Mouse (Mus musculus) testis, postnatal 10 days (tissue): Measurements from ENCODE around the gene H2-Ob.
A peak's percentile ranks its signal among the peaks of the same experiment; 100 is the strongest.
"Not testable (repeated sequence)": the region's sequence is repeated elsewhere in the genome, so short reads cannot be mapped to it uniquely, and the experiment has no call there.

Experiments
- DNase-seq: peaks from one replicate; pipeline ENCODE4 v3.0.0; 2021; ENCODE audit warnings: low spot score

H2-Ob gene

DNA sequence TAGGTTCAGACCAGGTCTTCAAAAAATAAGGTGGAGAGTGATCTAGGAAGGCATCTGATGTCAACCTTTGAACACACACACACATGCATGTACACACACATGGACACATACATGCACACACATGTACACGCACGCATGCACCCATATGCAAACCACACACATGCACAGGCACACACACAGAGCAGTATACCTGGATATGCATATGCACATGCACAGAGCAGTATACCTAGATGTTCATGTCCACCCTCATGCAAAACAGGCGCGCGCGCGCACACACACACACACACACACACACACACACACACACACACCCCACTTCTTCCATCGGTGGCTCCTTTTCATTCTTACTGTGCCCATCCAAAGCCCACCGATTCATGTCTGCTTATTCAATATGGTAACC, 30.8 kb upstream of the H2-Ob start:
- DNase-seq: peak; percentile 33

DNA sequence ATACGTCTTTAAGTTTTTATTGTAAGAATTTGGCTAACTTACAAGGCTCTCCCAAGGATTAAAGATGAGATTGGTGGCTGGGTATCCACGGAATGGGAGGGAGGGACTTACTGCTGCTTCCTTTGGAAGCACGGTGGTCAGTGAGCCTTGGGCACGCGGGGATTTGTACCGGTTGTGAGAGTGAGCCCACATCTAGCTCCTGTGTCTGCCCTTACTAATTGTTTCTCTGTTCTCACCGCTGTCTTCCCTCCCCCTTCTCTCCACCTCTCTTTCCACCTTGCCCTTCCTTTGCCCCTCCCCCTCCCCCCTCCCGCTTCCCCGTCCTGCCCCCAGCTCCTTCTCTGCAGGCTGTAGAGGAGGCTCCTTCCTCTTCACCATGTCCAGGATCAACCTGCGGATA, 30.3 kb upstream of the H2-Ob start:
- peak; percentile 29 for DNase-seq

DNA sequence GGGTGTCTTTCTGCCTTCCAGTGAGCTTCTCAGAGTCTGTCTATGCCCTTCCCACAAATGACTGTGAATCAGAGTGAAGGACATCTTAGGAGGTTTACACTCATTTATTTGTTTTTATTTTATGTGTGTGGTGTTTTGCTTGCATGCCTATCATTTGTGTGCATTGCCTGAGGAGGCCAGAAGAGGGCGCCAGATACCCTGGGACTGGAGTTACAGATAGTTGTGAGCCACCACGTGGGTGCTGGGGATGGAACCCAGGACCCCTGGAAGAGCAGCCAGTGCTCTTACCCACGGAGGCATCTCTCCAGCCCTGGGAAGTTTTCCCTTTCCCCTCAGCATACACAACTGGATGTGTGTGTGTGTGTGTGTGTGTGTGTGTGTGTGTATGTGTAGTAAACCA, 29.0 kb upstream of the H2-Ob start:
- DNase-seq: peak; percentile 58

DNA sequence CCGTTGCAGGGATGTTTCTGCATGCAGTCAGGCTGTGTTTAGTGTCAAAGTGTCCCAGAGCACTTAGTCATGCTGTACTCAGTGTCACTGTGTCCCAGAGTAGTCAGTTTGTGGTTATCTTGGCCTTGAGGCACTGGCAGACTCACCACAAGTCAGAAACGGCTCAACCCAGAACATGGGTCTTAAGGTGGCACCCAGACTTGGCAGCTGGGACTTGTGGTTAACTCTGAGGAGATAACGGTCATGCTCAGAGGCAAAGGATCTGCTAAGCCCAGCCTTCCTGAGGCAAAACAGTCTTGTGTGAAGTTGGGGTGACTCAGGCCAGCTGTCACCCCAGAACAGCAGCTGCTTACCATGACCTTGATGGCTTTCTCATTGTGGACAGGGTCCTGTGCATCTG, 28.1 kb upstream of the H2-Ob start:
- DNase-seq: peak; percentile 30

DNA sequence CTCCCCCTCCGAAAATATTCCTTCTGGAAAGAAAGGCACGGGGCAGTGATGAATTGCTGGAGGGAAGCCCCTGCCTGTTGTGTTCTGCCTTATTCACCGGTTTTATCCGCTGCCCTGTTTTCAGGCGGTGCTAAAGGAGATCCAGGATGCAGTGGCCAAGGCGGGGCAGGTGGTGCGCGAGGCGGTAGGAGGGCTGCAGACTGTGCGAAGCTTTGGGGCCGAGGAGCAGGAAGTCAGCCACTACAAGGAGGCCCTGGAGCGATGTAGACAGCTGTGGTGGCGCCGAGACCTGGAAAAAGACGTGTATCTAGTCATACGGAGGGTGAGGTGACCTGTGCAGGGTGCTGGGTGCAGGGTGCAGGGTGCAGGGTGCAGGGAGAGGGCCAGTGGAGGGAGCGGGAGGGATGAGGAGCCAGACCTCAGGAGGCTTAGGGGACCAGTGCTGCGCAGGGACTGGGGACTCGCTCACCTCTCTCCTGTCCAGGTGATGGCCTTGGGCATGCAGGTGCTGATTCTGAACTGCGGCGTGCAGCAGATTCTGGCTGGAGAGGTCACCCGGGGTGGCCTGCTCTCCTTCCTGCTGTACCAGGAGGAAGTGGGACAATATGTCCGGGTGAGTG, 26.8 kb upstream of the H2-Ob start:
- DNase-seq: peak; percentile 36

DNA sequence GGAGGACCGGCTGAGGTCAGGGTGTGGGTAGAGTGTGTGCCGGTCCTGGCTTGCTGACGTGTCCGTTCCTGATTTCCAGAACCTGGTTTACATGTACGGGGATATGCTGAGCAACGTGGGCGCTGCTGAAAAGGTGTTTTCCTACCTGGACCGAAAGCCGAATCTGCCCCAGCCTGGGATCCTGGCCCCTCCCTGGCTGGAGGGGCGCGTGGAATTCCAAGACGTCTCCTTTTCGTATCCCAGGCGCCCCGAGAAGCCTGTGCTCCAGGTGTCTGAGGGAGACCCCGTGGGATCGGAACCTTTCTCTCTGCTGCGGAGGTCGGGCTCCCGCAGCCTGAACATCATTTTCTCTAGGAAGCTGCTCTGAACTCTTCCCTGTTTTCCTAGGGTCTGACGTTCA, 24.8 kb upstream of the H2-Ob start:
- peak; percentile 35 for DNase-seq

DNA sequence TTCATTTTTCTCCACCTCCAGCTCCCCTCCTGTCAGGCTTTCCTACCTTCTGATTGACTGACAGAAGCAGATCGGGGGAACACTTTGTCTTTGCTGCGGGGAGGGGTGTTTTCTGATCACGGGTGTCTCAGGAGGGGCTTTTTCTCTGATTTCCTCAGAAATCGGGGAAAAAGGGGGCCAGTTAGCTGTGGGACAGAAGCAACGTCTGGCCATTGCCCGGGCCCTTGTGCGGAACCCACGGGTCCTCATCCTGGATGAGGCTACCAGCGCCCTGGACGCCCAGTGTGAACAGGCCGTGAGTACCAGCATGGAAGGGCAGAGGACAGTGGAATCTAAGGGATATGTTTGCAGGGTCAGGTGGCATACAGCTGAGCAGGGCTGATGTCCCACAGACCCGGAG, 23.5 kb upstream of the H2-Ob start:
- DNase-seq: no peak

DNA sequence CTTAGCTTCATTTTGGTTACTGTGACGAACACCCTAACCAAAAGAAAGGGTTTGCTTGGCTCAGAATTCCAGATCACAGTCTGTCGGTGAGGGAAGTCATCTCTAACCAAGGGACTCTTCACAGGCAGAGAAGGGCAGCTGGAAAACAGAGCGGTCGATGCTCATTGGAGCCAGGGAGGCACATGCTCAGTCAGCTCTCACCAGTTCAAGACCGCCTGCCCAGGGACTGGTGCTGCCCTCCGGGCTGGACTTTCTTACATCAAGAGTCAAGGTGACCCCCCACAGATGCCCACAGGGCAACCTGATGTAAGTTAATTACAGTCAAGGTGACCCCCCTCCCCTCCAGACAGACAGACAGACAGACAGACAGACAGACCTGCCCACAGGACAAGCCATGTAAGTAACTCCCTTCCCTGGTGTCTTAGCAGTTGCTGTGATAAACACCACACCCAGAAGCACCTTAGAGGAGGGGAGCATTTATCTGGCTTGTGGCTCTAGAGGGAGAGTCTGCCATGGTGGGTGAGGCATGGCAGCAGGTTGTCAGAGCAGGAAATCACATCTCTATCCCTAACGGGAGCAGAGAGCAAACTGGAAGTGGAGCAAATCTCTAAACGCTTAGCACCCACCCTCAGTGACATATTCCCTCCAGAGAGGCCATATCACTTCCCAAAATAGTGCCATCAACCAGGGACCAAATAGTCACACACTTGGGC, 21.3 kb upstream of the H2-Ob start:
- peak; percentile 31 for DNase-seq

DNA sequence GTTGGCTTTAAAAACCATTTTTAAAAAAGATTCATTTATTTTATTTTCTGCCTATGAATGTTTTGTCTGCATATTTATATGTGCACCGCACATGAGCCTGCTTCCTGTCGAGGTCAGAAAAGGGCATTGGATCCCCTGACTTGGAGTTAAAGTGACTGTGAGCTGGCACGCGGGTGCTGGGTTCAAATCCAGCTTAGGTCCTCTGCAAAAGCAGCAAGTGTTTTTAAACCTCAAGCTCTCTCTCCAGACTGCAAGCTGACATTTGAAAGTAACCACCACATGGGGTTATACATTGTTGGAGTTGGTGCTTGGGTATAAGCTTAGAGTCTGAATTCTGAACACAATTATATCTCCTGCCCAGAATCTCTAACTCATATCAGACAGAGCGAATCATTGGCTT, 20.7 kb upstream of the H2-Ob start:
- peak; percentile 38 for DNase-seq

DNA sequence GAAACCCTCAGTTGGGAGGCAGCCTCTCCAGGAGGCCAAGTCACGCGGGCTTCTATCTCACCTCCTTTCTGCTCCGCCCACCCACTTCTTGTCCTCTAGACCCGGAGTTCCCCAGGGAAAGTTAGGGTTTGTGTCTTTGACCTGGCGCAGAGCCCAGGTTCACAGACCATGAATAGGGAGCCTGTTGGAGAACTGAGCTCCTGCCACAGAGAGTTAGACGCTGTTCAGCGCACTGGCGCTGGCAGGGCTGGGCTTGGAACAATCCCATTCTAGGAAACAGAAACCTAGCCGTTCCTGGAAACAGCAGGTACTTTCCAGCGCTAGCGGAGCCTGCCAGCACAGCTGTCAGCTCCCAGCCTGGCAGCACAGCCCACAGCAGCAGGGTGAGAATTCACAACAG, 20.0 kb upstream of the H2-Ob start:
- peak; percentile 61 for DNase-seq

DNA sequence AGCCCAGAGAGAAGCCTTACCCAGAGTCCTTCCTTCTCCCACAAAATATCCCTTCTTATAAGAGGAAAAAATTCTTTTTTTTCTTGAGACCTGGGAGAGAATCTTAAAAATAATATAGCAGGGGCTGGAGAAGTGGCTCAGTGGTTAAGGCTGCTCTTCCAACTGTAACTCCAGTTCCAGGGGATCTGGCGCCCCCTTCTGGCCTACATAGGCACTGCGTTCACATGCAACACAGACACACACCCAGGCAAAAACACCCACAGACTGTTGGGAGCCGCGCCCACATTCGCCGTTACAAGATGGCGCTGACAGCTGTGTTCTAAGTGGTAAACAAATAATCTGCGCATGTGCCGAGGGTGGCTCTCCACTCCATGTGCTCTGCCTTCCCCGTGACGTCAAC, 19.6 kb upstream of the H2-Ob start:
- DNase-seq: peak; percentile 79

DNA sequence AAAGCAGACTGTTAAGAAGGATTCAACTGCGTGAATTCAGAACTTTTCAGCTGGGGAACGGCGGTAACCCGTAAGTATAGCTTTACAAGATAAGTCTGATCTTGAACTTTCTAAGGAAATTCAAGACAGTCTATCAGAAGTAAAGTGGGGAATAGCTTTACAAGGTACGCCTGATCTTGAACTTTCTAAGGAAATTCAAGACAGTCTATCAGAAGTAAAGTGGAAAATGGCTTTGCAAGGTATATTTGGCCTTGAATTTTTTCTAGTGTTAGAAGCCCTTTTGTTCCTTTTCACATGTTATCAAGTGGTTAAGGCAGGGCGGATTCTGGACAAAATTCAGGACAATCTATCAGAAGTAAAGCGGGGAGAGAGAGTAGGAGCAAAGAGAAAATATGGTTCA, 18.9 kb upstream of the H2-Ob start:
- DNase-seq: not testable (repeated sequence)

DNA sequence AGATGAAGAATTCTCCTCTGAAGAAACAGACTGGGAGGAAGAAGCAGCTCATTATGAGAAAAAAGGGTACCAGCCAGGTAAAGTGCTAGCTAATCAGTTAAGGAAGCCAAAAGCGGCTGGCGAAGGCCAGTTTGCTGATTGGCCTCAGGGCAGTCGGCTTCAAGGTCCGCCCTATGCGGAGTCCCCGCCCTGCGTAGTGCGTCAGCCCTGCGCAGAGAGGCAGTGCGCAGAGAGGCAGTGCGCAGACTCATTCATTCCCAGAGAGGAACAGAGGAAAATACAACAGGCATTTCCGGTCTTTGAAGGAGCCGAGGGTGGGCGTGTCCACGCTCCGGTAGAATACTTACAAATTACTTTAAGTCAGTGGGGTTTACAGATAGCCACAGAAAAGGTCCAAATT, 18.3 kb upstream of the H2-Ob start:
- DNase-seq: not testable (repeated sequence)

DNA sequence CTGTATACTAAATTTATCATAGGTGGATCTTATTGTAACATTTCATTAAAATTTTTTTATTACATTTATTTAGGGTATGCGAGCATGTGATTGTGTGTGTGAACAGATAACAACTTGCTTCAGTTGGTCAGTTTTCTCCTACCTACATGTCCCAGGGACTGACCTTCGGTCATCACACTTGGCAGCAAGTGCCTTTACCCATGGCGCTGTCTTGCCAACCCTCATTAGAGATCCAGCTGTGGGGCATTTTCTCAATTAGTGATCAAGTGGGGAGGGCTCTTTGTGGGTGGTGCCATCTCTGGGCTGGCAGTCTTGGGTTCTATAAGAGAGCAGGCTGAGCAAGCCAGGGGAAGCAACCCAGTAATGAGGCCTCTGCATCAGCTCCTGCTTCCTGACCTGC, 13.9 kb upstream of the H2-Ob start:
- DNase-seq: no peak

DNA sequence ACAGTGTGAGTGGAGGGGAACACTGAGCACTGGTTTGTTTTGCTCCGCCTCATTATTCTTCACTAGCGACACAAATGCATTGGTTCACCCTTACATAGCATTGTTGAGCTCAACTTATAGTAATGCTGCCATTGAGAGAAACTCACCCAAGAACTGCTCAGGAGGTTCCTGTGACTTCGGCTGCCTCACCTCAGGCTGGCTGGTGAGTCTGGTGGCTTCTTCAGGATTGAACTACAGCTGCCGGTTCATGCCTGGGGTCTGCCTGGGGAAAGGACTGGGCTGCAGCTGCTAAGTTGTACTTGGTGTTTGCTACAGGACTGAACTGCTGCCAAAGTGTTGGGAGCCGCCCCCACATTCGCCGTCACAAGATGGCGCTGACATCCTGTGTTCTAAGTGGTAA, 13.3 kb upstream of the H2-Ob start:
- DNase-seq: peak; percentile 27

DNA sequence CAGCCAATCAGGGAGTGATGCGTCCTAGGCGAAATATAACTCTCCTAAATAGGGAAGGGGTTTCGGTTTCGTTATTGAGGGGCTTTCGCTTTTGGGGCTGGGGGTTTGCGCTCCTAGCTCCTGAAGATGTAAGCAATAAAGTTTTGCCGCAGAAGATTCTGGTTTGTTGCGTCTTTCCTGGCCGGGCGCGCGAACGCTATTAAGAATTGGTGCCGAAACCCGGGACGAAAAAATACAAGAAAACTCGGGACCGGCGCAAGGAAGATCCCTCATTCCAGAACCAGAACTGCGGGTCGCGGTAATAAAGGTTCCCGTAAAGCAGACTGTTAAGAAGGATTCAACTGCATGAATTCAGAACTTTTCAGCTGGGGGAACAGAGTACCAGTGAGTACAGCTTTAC, 12.8 kb upstream of the H2-Ob start:
- peak; percentile 51 for DNase-seq

DNA sequence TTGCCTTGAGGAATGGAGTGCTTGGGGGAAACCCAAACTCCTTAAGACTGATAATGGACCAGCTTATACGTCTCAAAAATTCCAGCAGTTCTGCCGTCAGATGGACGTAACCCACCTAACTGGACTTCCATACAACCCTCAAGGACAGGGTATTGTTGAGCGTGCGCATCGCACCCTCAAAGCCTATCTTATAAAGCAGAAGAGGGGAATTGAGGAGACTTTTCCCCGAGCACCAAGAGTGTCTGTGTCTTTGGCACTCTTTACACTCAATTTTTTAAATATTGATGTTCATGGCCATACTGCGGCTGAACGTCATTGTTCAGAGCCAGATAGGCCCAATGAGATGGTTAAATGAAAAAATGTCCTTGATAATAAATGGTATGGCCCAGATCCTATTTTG, 7.7 kb upstream of the H2-Ob start:
- peak; percentile 28 for DNase-seq

DNA sequence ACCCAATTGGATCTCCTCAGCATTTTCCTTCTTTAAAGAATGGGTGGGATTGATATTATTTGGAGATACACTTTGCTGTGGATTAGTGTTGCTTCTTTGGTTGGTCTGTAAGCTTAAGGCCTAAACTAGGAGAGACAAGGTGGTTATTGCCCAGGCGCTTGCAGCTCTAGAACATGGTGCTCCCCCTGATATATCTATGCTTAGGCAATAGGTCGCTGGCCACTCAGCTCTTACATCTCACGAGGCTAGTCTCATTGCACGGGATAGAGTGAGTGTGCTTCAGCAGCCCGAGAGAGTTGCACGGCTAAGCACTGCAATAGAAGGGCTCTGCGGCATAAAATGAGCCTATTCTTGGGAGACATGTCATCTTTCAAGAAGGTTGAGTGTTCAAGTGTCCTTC, 6.7 kb upstream of the H2-Ob start:
- peak; percentile 22 for DNase-seq

DNA sequence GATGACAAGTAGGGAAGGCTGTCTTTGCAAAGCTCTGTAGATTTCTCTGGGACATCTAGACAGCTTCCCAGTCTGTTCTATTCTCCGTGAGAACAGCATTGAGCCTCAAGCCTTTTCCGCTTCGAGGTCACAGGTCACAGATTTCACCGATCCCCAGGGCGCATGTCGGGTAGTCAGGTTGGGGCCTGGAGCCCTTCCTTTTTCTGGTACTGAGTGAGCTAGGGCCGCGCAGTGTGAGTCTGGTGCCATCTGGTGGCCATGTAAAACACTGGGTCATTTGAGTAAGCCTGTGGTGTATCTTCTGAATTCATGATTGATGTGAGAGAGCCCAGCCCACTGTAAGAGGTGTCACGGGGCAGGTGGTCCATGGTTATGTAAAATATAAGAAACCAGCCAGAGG, 3.8 kb upstream of the H2-Ob start:
- peak; percentile 80 for DNase-seq

DNA sequence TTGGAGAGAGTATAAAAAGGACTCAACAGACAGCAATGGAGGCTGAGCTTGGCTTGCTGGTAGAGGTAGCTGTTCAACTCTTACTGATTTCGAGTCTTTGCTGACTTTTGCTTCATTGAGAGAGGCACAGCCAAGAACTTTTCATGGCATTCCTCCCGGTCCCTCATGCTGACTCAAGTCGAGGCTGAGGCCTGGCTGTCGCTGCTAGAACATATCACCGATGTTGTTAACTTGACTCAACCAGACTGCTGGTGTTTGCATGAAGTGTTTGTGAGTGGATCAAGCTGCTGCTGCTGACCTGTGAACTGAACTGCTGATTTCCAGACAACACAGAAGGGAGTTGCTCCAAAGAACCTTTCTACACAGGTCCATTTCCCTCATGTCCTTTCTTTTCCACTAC, 2.0 kb upstream of the H2-Ob start:
- peak; percentile 26 for DNase-seq

DNA sequence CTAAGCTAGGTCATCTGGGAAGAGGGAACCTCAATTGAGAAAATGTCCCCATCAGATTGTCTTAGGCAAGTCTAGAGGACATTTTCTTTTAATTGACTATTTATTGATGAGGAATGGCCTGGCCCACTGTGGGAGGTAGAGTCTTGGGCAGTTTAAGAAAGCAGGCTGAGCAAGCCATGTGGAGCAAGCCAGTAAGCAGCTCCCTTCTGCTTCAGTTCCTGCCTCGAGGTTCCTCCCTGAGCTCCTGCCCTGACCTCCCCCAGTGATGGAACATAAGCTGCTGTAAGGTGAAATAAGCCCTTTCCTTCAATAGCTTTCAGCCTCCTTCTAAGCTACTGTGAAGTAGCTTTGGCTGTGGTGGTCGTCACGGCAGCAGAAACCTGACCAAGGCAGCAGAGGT, 962 bp upstream of the H2-Ob start:
- DNase-seq: peak; percentile 23

DNA sequence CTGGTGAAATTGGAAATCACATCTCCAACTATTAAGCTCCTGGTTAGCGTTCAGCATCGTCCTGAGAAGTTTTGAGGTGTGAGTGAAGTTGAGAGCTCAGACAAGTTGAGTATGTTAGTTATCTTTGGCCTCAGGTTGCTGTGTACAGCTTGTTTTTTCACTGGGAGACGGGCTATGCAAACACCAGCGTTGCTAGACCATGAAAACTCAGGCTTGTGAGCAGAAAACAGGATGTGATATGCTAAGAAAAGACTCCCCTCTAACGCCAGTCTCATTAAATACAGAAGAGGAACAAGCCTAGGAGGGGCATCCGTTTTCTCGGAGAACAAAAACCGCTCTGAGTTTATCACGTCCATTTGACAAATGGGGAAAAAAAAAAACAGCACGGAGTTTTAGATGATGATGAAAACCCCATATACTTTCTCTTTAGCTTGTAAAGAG, 918 bp downstream of the H2-Ob start:
- DNase-seq: no peak

DNA sequence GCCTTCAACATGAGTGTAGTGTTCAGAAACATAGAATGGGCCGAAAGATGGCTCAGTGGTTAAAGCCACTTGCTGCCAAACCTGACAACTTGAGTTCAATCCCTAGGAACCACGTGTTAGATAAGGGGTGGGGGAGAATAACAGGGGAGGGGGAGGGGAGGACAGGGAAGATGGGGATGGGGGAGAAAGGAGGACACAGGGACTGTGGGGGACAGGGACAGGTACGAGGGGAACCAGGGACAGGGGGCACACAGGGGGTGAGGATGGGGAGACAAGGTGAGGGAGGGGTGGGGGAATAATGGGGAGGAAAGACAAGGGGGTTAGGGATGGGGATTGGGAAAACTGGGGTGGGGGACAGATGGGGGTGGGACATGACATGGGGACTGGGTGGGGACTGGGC, 1.7 kb downstream of the H2-Ob start:
- DNase-seq: peak; percentile 19

DNA sequence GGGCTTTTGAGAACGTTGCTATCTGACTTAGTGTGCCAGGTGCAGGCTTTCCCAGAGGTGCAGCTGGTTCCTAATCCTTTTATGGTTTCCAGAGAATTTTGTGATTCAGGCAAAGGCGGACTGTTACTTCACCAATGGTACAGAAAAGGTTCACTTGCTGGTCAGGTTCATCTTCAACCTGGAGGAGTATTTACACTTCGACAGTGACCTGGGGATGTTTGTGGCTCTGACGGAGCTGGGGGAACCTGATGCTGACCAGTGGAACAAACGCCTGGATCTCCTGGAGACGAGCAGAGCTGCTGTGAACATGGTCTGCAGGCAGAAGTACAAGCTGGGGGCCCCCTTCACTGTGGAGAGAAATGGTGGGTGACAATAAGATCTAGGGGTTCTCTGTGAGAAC, 2.2 kb downstream of the H2-Ob start:
- DNase-seq: peak; percentile 8
